Comparison of ENCODE assay signal across 9 mouse cellular contexts in genomic region chr17:35771656-35772405, GRCm38 (mm10).
DNase-seq lines count a peak whose midpoint lies in the region; ATAC-seq lines count a peak whose summit lies in the region.
"Had no signal": no experiment of that assay in that cellular context is flagged by ENCODE, and none has a peak within 500 bp of the region (broad histone marks: within the 10 kb centered on the region; RNA-seq: fewer than 3 reads in every experiment).

No protein-coding gene starts in this region.

- DNase-seq in frontal cortex, postnatal 14 days (ENCODE audit: low spot score in 2 of 2): no peak
- peak; percentile 41 to 46 for DNase-seq in lung, adult 18-20 months
- no peak for DNase-seq in lung, postnatal 10 days
- DNase-seq in brain, adult 2 months (ENCODE audit: low read depth, low spot score): peak; percentile 78
- DNase-seq in skeletal muscle tissue, adult 2 months (ENCODE audit: low read depth, low spot score): peak; percentile 83
- no peak for DNase-seq in kidney, postnatal 25 days
- DNase-seq in layer of hippocampus, adult 9-10 months (ENCODE audit: low spot score): no peak
- DNase-seq: midbrain, embryonic 14.5 days had no signal

- peak; percentile 41; the same call in 1 of the 2 replicates for ATAC-seq in frontal cortex, adult (ENCODE audit: low TSS enrichment)

Comparison
In these comparisons a context has a peak if more than half of its experiments do, and no peak if none do; other contexts are left out.
1. DNase-seq: peak in lung, adult 18-20 months (2 of 2), brain, adult 2 months (single experiment) and skeletal muscle tissue, adult 2 months (single experiment); none in frontal cortex, postnatal 14 days (0 of 2), lung, postnatal 10 days (single experiment), kidney, postnatal 25 days (0 of 2) and layer of hippocampus, adult 9-10 months (single experiment).